Mouse (Mus musculus) embryo, embryonic 11.5 days (tissue): ENCODE data around the gene Calm2.

Source experiments
- DNase-seq: peaks from one replicate; pipeline ENCODE4 v3.0.0-alpha.2; 2012; ENCODE audit warnings: low read depth, low spot score

The Calm2 gene

GRCm38 (mm10) chr17:87446767-87447611 lies at the start of gene Calm2:
Calm2 (minus strand) TSS chr17:87446935.
- DNase-seq: peak; percentile 95

GRCm38 (mm10) chr17:87495504-87495903 lies 48.8 kb upstream of the Calm2 start:
- DNase-seq: no peak

GRCm38 (mm10) chr17:87494310-87494709 lies 47.6 kb upstream of the Calm2 start:
- DNase-seq: no peak

- DNase-seq: no peak
Measured at GRCm38 (mm10) chr17:87492286-87492685, 45.6 kb upstream of the Calm2 start.

GRCm38 (mm10) chr17:87490295-87490694 lies 43.6 kb upstream of the Calm2 start:
- no peak for DNase-seq

- DNase-seq: no peak
Measured at GRCm38 (mm10) chr17:87485751-87486150, 39.0 kb upstream of the Calm2 start.

GRCm38 (mm10) chr17:87482867-87483266 lies 36.1 kb upstream of the Calm2 start:
- no peak for DNase-seq

GRCm38 (mm10) chr17:87478569-87478968 lies 31.8 kb upstream of the Calm2 start:
- DNase-seq: no peak

GRCm38 (mm10) chr17:87477611-87478010 lies 30.9 kb upstream of the Calm2 start:
- no peak for DNase-seq

GRCm38 (mm10) chr17:87475356-87475755 lies 28.6 kb upstream of the Calm2 start:
- no peak for DNase-seq

- no peak for DNase-seq
Measured at GRCm38 (mm10) chr17:87474501-87474795, 27.7 kb upstream of the Calm2 start.

GRCm38 (mm10) chr17:87473736-87474500 lies 27.2 kb upstream of the Calm2 start:
- peak; percentile 13 for DNase-seq

GRCm38 (mm10) chr17:87473441-87473735 lies 26.7 kb upstream of the Calm2 start:
- DNase-seq: no peak

- no peak for DNase-seq
Measured at GRCm38 (mm10) chr17:87472879-87473278, 26.1 kb upstream of the Calm2 start.

- no peak for DNase-seq
Measured at GRCm38 (mm10) chr17:87471661-87472060, 24.9 kb upstream of the Calm2 start.

GRCm38 (mm10) chr17:87470797-87471196 lies 24.1 kb upstream of the Calm2 start:
- no peak for DNase-seq

GRCm38 (mm10) chr17:87470282-87470681 lies 23.5 kb upstream of the Calm2 start:
- no peak for DNase-seq

GRCm38 (mm10) chr17:87469428-87469827 lies 22.7 kb upstream of the Calm2 start:
- no peak for DNase-seq

GRCm38 (mm10) chr17:87468616-87469015 lies 21.9 kb upstream of the Calm2 start:
- DNase-seq: no peak

GRCm38 (mm10) chr17:87461499-87461896 lies 14.8 kb upstream of the Calm2 start:
- no peak for DNase-seq

GRCm38 (mm10) chr17:87460669-87461498 lies 14.1 kb upstream of the Calm2 start:
- no peak for DNase-seq
